Mouse (Mus musculus) adrenal gland, adult 8-10 months (tissue): ENCODE data around the gene Zfp747. TPM values are rescaled to one million over a fixed set of nuclear protein-coding genes. Genes with fewer than 3 reads are reported as not detected.
A peak's percentile ranks its signal among the peaks of the same experiment; 100 is the strongest.
"Not testable (repeated sequence)": the region's sequence is repeated elsewhere in the genome, so short reads cannot be mapped to it uniquely, and the experiment has no call there.

Experiments used
- DNase-seq: peaks from one replicate; pipeline ENCODE4 v3.0.0; 2022
- total RNA-seq, 4 experiments: library from RNA; stranded (reverse); gene quantifications; 2 replicates each; pipeline ENCODE4 v1.2.4; 2022

Zfp747 gene
- total RNA-seq, 4 experiments from 2014 or later = 11.1 to 14.4 (median 12.5) TPM

GRCm38 (mm10) chr7:127371213-127371612 is 4.6 kb downstream of the Zfp747 start:
- no peak for DNase-seq

- no peak for DNase-seq
These were observed 9.6 kb downstream of the Zfp747 start for GRCm38 (mm10) chr7:127366249-127366648.

- no peak for DNase-seq
These were observed 11.7 kb downstream of the Zfp747 start for GRCm38 (mm10) chr7:127364166-127364565.

- no peak for DNase-seq
These were observed 12.4 kb downstream of the Zfp747 start for GRCm38 (mm10) chr7:127363475-127363921.

- DNase-seq = not testable (repeated sequence)
These were observed 13.4 kb downstream of the Zfp747 start for GRCm38 (mm10) chr7:127362418-127362817.

GRCm38 (mm10) chr7:127361449-127361848 is 14.4 kb downstream of the Zfp747 start:
- DNase-seq = no peak

GRCm38 (mm10) chr7:127360265-127360664 is 15.6 kb downstream of the Zfp747 start:
- DNase-seq = no peak

GRCm38 (mm10) chr7:127358472-127358871 is 17.4 kb downstream of the Zfp747 start:
- no peak for DNase-seq

GRCm38 (mm10) chr7:127357871-127358270 is 18.0 kb downstream of the Zfp747 start:
- no peak for DNase-seq

- no peak for DNase-seq
These were observed 20.1 kb downstream of the Zfp747 start for GRCm38 (mm10) chr7:127355796-127356195.

GRCm38 (mm10) chr7:127351230-127352004 is 24.4 kb downstream of the Zfp747 start:
- no peak for DNase-seq

- no peak for DNase-seq
These were observed 29.2 kb downstream of the Zfp747 start for GRCm38 (mm10) chr7:127346676-127347075.

- DNase-seq = peak; percentile 89
These were observed 30.1 kb downstream of the Zfp747 start, which contains the start of gene Zfp768 for GRCm38 (mm10) chr7:127345512-127346325. Gene Zfp768 (minus strand): TSS chr7:127345589.

- peak; percentile 54 for DNase-seq
These were observed 30.8 kb downstream of the Zfp747 start for GRCm38 (mm10) chr7:127345092-127345491.

- DNase-seq = no peak
These were observed 31.5 kb downstream of the Zfp747 start for GRCm38 (mm10) chr7:127344371-127344770.

GRCm38 (mm10) chr7:127343351-127344019 is 32.4 kb downstream of the Zfp747 start:
- DNase-seq = peak; percentile 10

GRCm38 (mm10) chr7:127342888-127343287 is 33.0 kb downstream of the Zfp747 start:
- no peak for DNase-seq

GRCm38 (mm10) chr7:127342332-127342731 is 33.5 kb downstream of the Zfp747 start:
- no peak for DNase-seq

GRCm38 (mm10) chr7:127341861-127342260 is 34.0 kb downstream of the Zfp747 start:
- DNase-seq = not testable (repeated sequence)

- no peak for DNase-seq
These were observed 34.5 kb downstream of the Zfp747 start for GRCm38 (mm10) chr7:127341356-127341755.

- DNase-seq = no peak
These were observed 38.2 kb downstream of the Zfp747 start for GRCm38 (mm10) chr7:127337636-127338035.

GRCm38 (mm10) chr7:127335604-127336003 is 40.2 kb downstream of the Zfp747 start:
- DNase-seq = no peak

- DNase-seq = no peak
These were observed 42.6 kb downstream of the Zfp747 start for GRCm38 (mm10) chr7:127333240-127333639.
